Mouse (Mus musculus) 3134 (cell line): ENCODE measurements at regions not wholly inside any gene's neighbourhood (a gene's known extent, or its start where the extent isn't known, plus 50 kb on each side); places are given as distances from the start of the nearest gene placed in this dataset.

Experiments
- DNase-seq: peaks from one replicate; pipeline ENCODE4 v3.0.0-alpha.2; 2011; ENCODE audit warnings: low spot score; ENCODE audit not compliant: insufficient read length; ENCODE audit errors: extremely low read depth

DNA sequence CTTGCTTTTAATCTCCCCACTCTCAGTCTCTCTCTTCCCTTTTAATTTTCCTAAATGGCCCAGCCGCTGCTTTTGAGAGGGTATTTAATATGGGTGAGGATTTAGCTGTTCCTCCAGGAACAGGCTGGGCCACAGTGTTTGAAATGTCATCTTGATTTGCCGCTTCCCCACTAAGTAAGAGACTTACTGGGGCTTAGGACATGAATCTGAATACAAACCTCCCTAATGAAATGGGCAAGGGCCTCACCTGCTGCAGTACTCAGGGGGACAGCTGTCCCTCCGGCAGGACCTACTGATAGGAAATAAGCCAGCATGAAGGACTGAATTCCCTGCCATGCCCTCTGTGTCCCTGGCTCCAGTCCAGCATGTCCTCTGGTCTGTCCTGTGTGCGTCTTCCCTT lies 50.6 kb upstream of the Prr23a1 start:
- DNase-seq = no peak

DNA sequence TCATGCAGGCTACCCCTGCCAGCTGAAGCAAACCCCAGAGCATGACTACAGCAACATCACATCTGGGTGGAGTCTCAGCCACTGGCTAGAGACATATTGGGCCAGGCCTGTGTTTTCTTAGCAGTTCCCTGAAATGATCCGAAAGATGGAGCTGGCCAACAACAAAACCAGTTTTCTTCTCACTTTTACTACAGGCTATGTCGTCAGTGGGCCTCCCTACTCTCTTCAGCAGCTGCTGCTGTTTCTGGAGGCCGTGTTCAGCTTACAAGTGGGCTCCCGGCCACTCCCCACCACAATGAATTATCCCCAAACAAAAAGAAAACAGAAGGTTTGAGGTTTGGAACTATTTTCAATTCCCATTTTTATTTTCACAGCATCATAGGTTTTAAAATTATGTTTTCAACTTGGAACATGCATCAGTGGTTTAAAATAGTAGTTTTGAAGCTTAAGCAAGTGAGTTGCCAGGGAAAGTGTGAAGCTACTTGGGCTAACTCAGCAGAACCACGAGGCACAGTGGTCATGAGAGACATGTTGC lies 68.6 kb upstream of the Prr23a1 start:
- DNase-seq = no peak

DNA sequence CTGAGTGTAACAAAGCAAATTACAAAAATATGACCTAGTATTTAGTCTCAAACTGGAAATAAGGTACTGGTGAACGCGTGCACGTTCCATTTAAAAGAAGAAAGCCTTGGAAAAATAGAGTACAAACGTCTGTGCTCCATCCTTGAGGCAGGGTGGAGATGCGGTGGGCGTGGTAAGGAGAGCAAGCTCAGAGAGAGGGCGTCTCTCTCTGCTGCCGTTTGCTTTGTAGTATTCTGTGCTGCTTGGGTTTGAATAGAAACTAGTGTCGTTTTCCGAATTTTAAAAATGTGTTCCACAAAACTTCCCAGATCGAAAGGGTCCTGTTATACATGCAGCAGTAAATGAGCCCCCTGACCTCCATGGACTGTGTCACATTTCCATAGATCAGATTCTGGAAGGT lies 69.1 kb upstream of the Prr23a1 start:
- no peak for DNase-seq

DNA sequence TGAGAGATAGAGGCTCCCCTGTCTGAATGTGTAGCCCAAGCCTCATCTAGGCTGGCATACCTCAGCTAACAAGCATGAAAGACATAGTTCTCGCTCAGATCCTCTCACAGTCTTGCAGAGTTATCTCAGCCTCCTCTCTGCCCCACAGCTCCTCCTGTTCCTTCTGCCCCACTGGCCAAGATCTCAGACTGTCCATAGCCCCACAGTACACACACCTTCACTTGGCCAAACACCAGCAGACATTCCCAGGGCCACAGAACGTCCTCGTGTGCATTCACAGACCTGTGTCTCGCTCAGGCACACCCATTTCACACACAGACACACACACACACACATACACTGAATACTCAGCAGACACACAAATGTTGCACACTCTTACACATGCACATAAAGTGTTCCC lies 87.5 kb upstream of the Prr23a1 start:
- no peak for DNase-seq

DNA sequence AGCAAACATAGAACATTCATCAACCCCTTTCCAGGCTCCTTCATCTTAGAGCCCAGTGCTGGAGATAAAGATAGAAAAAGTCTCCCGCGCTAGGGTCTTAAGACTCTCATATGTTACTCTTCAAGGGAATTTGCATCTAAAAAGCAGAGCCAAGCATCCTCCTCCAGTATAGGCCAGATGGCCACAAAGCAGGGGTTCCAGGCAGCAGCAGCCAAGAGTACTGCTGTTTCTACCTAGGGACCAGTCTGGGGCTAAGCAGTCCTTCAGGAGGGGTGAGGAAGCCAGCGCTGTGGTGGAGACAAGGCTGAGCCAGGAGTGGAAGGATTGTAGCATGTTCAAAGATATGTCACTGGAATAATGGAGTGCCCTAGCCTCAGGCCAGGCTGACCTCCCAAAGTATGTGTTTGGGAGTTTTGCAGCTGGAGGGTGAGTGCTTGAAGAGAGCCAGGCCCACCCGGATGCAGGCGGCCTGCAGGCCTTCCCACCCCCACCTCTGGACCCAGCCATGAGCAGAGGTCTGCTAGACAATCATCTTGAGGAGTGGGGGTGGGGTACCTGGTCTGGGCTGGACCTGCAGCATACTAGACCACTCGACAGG lies 88.8 kb upstream of the Prr23a1 start:
- DNase-seq = no peak

DNA sequence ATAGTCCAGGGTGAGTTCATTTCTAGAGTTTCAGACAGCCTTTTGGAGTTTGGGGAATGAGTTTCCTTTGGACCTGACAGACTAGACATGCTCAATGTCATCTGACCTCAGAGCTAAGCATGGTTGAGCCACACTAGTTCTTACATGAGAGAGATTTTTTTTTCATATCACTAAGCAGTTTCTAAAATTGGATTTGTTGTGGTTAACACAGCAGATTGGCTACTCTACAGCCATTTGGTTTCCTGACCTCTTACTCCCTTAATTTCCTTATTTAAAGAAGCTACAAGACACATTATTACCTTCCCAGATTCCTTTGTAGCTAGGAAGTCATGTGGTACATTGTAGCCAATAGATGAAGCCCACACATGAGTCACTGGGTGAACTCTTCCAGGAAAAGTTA lies 98.5 kb upstream of the Prr23a1 start:
- DNase-seq = no peak

DNA sequence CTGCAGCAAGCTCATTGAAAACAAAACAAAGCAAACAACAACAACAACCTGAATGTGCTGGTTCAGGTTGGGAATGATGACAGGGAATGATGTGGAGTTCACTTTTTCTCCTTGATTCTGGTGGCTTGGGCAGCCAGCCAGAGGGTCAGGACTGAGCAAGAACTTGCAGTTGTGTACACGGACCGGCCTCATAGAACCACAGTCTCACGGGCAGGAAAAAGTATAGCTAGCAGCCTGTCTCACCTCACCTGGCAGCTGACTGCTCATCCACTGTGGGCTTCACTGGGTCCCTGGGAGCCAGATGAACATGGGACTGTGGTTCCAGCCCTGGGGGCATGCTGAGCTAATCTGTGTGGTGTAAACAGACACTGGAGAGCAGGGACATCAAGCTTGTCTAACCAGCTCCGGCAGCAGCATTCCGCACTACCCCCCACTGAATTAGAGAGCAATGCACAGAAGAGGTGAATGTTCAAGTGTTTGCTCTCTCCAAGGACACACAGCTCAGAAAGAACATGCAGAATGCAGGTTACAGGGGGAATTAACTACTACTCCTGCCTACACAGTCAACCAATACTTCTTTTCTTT lies 114.9 kb upstream of the Prr23a1 start:
- DNase-seq = no peak

DNA sequence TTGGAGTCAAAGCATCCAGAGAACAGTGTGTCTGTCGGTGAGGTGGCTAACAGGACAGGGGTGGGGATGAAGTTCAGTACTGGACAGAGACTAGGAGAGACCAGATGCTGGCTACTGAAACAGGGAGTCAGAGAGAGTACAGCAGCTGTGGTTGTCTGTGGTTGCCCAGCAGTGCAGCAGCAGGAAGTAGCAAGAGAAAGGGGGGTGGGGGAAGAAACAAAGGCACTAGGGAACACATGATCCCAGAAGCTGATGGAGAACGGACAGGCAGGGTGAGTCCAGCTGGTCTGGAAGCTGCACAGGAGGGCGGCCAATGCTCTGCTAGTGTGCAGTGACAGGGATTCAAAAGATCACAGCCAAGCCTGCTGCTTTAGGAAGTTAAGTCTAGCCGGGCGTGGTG lies 115.7 kb upstream of the Prr23a1 start:
- no peak for DNase-seq

DNA sequence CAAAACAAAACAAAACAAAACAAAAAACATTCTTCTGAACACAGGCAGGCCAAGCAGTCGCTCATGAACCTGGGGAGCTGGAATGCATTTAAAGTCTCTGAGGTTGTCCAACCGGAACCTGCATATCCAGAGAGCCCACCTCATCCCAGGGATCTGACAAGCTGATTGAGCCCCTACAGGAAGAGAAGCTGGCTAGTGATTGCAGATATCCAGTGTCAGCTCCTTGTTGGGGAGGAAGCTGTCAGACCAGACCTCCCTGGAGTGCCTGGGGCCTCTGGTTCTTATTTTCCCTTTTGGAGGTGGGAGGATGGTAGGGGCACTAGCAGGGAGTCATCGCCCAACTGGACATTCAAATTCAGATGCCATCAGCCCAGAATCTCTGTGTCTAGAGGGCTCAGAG lies 119.4 kb upstream of the Prr23a1 start:
- DNase-seq = no peak

DNA sequence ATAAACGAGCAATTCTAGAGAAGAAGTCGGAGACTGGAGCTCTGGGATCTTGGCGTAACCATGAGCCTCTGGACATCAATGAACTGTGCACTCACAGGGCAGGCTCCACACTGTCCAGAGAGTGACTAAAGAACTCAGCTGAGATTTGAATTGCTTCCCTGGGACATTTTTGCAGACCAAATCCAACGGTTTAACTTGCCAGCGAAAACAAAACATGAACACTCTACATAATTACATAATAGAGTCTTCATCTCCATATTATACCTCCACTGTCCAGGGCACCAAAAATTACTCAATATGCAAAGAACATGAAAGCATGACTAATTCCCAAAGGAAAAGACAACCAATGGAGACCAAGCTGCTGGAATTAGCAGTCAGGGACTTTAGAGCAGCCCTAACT lies 119.9 kb upstream of the Mrps22 start:
- DNase-seq = no peak

DNA sequence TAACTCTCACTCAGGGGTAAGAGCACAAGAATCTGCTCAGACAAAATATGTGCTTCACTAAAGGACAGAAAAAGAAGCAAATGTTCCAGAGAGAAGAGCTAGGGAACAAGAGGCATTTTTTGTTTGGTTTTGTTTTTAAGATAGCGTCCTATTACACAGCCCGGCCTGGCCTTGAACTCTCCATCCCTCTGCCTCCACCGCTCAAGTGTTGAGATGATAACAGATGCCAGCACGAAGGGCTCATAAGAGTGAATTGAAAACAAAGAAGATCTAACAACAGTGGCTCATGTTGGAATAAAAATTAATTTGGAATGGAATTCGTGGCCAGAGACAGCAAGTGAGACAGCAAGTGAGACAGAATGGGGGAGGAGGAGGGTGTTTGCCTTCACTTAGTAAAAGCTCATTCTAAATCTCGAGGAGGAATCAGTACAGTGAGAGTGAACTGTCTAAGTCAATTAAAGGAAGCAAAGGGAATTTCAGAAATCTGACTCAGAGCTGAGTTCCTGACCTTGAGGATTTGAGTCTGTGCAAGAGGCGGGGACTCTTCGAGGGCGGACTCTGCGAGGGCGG lies 116.3 kb upstream of the Mrps22 start:
- DNase-seq = no peak

DNA sequence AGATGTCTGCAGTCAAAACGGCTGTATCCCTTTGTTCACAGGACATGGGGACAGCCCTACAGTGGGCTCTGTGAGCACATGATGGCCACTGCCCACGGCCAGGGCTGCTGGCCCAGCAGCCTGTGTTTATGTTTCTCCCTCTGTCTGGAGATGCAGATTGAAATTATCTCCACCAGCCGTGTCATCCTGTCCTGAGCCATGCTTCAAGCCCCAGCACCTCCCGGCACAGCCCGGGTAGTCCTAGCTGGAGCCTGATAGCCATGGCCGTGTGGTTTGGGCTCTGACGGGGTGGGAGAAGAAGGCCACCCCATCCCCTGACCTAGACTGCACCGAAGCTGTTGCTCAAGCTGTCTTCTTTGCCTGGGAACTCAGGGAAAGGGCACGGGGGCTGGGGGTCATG lies 113.2 kb upstream of the Mrps22 start:
- no peak for DNase-seq

DNA sequence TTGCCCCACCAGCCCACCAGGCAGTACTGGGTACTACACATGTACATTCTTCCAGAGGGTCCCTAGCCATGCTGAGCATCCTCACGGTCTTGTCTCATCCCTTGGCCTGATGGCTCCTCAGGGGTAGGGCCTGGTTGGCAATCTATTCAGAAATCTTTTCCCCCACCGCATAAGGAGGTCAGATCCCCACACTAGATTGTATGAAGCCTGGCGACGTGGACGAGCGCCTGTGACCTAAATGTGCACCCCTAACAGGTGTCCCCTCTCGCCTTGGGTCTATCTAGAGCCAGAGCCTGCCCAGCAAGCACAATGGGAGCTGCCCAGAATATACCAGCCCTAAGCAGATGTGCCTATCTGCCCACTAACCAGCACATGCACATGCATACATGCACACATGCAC lies 111.4 kb upstream of the Mrps22 start:
- DNase-seq = no peak

DNA sequence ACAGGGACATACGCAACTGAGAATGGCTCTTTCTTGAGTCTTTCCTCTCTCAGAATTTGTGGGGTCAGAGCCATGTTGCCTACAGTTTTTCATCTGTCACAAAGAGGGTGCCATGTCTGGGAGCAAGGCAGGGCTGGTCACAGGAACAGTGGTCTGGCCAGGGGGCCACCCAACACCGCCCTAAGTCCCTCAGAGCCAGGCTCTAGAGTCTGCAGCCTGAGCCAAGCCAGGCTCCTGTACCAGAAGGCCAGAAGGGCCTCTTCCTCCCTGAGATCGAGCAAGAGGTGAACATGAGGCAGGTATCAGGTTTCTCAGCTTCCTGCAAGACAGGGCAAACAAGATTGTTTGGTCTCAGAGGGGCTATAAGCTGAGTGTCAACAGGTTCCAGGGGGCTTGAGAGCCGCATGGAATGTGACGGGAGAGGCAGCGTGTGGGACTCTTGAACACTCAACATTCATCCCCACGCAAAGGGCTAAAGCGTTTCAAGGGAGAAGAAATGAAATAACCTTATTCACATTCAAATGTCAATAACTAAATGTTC lies 110.6 kb upstream of the Mrps22 start:
- DNase-seq = no peak

DNA sequence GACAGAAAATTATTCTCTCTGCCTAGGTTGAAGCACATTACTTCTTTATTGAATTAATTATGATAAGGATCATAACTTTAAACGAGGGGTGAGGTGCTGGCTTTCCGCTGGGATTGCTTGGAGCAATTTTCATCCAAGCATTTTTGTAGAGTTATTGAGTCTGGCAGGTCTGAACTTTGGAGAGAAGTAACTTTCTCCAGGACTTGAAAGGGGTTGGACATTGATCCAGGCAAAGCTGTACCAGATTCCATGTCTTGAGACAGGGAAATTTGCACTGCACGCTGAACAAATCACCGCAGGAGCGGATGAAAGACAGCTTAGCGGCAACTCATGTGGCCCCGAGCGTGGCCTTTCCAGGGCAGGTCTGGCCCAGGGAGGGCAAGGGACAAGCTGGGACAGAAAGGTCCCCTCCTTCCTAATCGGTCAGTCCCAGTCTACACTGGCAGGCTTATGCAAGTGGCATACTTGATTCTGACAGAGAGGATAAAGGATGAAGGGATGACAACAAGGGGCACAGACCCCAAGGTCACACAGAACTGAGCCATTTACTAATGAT lies 108.8 kb upstream of the Mrps22 start:
- no peak for DNase-seq

DNA sequence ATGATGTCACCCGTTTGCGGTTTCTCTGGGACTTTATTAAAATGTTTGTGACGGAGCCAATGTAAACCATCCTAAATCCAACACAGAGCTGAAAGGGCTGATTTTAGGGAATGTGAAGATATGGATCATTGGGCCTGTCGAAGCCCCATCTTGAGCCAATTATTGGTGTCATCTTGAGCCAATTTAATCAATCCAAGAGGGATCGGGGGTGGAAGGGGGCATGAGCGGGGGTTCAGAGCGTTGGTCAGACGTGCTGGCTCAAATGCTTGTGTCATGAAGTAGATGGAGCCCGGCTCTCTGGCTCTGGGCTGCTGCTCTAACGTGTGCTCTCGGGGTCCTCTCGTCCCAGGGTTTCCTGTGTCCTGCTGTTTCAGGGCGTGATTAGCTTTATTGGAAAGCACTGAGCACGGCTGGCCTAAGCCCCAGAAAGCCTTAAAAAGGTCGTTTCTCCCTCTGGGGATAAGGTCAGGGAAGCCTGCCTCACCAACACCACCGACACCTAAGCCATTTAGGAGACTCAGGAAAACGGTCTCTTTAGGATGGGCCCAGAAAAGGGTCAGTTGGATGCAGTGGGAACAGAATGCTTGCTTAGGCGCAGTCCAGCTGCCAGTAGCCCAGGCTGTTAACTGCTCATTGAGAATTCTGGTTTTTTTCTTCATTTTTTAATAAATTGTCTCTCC lies 106.7 kb upstream of the Mrps22 start:
- no peak for DNase-seq

DNA sequence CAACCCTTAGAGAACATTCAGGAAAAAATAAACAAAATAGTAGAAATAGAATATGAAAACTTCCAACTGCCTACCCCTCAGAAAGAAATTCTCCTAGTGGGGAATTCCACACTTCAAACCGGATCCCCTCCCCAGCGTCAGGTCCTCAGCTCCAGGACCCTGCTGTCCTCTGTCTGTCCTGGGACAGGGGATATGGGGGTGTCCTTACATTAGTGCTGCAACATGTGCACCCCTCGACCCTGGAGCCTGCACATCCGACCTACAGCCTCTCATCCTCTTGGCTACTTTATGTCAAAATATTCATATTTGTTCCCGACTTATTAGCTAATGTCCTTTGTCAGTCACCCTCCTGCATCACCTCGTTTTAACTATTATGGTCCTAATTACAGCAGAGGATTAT lies 106.0 kb upstream of the Mrps22 start:
- no peak for DNase-seq

DNA sequence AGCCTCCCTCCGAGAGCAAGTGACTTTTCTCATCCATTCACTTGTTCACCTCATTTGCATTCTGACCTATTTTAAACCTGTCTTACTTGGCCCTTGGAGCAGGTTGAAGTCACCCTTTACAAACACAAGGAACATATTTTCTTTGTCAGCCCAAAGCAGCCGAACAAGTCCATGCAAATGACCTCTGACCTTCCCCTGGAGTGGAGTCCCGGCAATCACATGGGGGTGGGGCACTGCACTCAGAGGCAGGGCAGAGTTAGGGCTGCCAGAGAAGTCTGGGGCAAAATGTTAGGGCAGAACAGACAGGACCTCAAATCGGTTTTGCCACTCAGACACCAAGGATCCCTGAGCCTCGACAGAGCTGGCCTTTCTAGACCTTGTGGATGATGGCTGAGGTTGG lies 102.7 kb upstream of the Mrps22 start:
- DNase-seq = no peak

DNA sequence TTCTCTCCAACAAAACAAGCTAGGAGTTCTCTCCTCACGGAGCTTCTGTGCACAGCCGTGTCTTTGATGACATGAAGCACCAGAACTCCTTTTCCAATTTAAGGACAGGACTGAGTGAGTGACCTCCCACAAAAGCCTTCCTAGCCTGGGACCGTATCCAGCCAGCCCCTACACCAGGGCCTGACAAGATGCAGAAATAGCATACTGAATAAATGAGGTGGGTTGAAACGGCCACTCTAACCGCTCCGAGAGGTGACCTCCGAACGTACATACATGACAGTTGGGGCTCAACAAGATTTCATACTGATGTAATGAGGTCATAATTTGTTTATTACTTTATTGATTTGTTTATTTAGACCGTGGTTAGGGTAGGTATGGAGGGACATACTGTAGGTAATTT lies 101.9 kb upstream of the Mrps22 start:
- no peak for DNase-seq

DNA sequence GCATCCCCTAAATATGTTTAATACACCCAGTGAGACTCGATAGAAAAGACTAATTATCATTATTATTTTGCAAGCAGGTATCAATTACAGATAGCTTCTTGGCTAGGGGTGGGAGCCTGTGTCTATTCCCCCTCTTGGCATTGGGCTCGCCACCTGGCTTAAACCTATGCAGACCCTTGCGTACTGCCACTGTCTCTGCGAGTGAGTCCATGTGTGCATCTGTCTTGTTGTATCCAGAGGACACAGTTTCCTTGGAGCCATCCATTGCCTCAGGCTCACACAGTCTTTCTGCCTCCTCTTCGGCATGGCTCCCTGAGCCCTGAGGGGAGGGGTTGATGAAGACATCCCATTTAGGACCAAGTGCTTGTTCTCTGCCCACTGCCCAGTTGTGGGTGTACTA lies 99.1 kb upstream of the Mrps22 start:
- no peak for DNase-seq

DNA sequence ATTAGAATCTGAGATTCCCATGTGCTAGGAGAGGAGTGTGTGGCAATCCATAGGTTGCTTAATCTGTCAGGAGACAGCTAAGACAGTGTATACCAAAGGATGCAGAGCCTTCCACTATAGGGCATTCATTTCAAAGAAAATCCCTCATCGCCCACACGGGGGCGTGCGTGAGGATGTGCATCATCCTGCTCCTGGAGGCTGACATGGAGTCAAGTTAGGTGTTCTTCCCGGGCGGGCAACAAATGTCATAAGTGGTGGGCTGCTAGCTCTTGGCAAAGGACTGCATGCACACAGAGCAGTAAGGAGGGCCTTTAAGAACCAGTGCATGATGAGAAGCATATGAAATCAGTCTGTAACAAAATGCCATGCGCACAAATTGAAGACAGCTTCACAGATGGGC lies 95.7 kb upstream of the Mrps22 start:
- no peak for DNase-seq
